Mouse (Mus musculus) mesoderm, embryonic 11.5 days (tissue): ENCODE measurements around the gene Ticrr.

Experiments used
- DNase-seq: peaks from one replicate; pipeline ENCODE4 v3.0.0-alpha.2; 2012; ENCODE audit warnings: low read depth, low spot score

Gene Ticrr

GRCm38 (mm10) chr7:79747659-79748058, 87.7 kb downstream of the Ticrr start:
- DNase-seq, result no peak
